Mouse (Mus musculus) layer of hippocampus, postnatal 25 days (tissue): ENCODE measurements around the gene Homer2. TPM values are rescaled to one million over a fixed set of nuclear protein-coding genes. Genes with fewer than 3 reads are reported as not detected.
A peak's percentile ranks its signal among the peaks of the same experiment; 100 is the strongest.

Source experiments
- DNase-seq, 2 experiments: peaks; one replicate each; pipeline ENCODE4 v3.0.0; 2022; ENCODE audit warnings: mixed read lengths in 2 of 2, low spot score in 1 of 2; ENCODE audit errors: extremely low spot score in 1 of 2
- total RNA-seq, 2 experiments: library from RNA; stranded (reverse); gene quantifications; 2 replicates each; pipeline ENCODE4 v1.2.3; 2021

Homer2 gene
- total RNA-seq, 2 experiments from 2014 or later = 82.2 to 99.1 TPM

DNA sequence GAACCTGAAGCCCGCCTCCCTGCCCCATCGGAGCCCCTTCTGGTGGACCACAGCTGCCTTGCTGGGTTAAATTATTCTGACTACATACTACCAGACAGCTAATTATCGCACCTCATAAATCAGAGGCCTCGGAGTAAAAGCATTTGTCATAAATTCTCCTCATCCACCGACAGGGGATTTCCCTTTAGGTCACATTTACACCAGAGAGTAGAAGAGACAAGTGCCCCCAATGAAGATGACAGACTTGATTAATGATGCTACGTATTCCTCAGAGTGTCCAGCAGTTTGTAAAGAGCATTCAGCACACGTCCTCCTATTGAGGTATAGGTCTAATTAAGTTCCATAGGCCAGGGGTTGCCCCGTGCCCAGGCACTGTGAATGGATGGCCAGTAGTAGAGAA lies 50.7 kb downstream of the Homer2 start:
- no peak for DNase-seq

DNA sequence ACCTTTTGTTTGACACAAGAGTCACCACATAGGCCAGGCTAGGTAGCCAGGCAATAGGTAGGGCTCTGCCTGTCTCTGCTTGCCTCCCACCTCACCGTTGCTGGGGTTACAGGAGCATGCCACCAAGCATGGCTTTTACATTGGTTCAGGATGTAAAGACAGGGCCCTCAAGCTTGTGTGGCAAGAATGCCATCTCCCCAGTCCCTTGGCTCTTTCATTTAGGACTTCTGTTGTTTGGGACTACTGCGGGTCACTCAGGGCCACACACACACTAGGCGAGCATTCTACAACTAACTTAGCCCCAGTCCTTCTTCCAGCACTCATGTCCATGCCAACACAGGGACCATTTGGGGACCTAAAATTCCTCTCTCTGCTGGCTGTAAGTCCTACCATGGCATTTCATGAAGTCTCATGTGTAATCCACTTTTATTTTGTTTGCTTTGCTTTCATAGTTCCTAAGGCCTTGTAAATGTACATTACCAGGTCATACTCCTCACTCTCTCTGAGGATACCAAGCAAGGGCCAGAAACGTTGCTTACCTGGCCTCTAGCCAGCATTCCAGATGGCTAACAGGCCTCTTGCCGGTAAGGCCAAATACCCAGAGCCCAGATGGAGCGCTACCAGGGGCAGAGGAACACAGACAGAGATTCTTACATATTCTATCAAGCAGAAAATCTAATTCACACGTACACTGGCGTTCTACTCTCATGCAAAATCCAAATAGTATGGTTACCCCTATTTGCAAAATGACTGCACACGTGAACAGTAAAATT lies 52.2 kb downstream of the Homer2 start:
- DNase-seq = no peak

GRCm38 (mm10) chr7:81653988-81654387 lies 53.3 kb downstream of the Homer2 start:
- no peak for DNase-seq

DNA sequence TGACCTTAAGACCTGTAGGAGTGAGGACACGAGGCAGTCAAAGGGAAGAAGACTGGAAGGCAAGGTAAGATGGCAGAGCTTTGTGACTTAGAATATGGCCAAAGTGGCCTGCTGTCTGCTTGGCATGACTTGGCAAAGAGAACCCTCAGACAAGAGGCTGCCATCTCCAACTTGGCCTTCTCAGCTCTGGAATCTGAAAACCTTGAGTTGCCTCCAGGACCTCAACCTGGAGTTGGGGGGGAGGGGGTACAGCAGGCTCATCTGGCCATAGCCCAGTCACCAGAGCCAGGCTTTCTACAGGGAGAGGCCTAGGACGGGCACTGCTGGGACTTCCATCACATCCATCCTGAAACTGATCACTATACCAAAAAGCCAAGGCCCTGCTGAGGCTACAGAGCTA lies 55.0 kb downstream of the Homer2 start:
- no peak for DNase-seq

DNA sequence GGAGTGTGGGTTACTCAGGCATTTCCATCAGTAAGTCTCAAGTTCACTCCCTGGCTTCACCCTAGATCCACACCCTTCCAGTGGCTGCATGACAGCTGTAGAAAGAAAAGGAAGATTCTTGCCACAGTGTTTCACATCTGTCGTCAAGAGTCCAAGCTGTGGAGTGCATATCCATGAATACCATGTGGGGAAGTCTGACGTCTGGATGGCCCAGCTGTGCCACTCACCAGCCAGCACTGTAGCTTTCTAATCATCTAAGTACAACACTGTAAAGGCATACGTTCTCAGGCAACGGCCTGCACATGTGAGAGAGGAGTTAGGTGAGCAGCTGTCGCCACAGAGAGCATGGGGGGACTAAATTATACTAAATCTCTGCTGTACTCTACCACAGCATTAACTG lies 56.0 kb downstream of the Homer2 start:
- DNase-seq = no peak

- DNase-seq = no peak
These were observed 58.1 kb downstream of the Homer2 start for GRCm38 (mm10) chr7:81649270-81649669.

GRCm38 (mm10) chr7:81647959-81648358 lies 59.4 kb downstream of the Homer2 start:
- no peak for DNase-seq

GRCm38 (mm10) chr7:81644551-81645235 lies 62.6 kb downstream of the Homer2 start:
- DNase-seq = no peak

DNA sequence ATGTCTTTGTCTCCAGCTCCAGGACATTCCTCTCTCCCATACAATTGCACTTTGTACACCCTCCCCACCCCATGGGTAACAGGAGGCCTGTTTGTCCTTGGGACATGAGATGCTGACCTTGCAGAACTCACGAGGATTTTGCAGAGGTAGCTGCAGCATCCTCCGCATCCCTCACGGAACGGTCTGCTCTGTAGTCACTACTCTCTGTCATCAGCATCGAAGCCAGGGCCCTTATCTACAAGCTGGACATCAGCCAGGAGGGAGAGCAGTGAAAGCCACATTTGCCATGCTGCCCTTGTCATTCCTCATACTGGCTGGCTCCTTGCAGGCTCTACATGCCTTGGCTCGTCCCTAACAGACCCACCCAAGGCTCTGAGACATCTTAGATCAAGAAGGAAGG lies 66.2 kb downstream of the Homer2 start:
- DNase-seq = no peak

GRCm38 (mm10) chr7:81632586-81632985 lies 74.7 kb downstream of the Homer2 start:
- no peak for DNase-seq

DNA sequence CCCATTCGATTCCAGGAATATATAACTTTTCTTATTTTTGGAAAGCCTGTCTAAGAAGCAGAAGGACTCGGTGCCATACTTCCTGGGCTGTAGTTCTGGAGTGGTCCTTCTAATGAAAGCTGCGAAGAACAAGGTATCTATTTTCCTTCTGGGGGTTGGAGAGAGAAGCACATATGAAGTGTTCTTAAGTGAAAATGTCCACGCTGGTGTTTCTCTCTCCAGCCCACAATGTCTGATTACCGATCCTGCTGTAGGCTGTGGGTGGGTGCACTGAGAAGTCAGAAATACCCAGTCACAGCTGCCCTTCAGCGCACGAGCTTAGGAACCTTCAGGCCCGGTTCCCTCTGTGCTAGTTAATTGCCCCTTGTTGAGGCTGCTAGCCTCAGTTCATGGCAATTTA lies 76.1 kb downstream of the Homer2 start:
- no peak for DNase-seq

GRCm38 (mm10) chr7:81626460-81626859 lies 80.9 kb downstream of the Homer2 start:
- DNase-seq = peak in 1 of 2 experiments; percentile 46

GRCm38 (mm10) chr7:81623767-81624166 lies 83.6 kb downstream of the Homer2 start:
- no peak for DNase-seq

GRCm38 (mm10) chr7:81622793-81623192 lies 84.5 kb downstream of the Homer2 start:
- no peak for DNase-seq

- no peak for DNase-seq
These were observed 92.3 kb downstream of the Homer2 start for GRCm38 (mm10) chr7:81615031-81615430.

- no peak for DNase-seq
These were observed 94.3 kb downstream of the Homer2 start for GRCm38 (mm10) chr7:81612856-81613635.

- no peak for DNase-seq
These were observed 97.2 kb downstream of the Homer2 start for GRCm38 (mm10) chr7:81610125-81610524.

GRCm38 (mm10) chr7:81606452-81606851 lies 100.9 kb downstream of the Homer2 start:
- DNase-seq = no peak

- no peak for DNase-seq
These were observed 101.8 kb downstream of the Homer2 start for GRCm38 (mm10) chr7:81605489-81605888.

- DNase-seq = no peak
These were observed 102.3 kb downstream of the Homer2 start for GRCm38 (mm10) chr7:81604991-81605390.
